Mouse (Mus musculus) activated CD4-positive, CD25-positive, alpha-beta regulatory T cell (primary cell): ENCODE data around the gene Nfatc3. TPM values are rescaled to one million over a fixed set of nuclear protein-coding genes. Genes with fewer than 3 reads are reported as not detected.

Experiments
- polyA plus RNA-seq, 2 experiments: library from polyadenylated mRNA; unstranded; fragments of 100-300 nt; shearing (Covaris generic); gene quantifications; one replicate each; pipeline ENCODE4 v1.2.1; 2017

The Nfatc3 gene
- polyA plus RNA-seq = 100 to 1,000 TPM; 130 to 146 TPM

DNA sequence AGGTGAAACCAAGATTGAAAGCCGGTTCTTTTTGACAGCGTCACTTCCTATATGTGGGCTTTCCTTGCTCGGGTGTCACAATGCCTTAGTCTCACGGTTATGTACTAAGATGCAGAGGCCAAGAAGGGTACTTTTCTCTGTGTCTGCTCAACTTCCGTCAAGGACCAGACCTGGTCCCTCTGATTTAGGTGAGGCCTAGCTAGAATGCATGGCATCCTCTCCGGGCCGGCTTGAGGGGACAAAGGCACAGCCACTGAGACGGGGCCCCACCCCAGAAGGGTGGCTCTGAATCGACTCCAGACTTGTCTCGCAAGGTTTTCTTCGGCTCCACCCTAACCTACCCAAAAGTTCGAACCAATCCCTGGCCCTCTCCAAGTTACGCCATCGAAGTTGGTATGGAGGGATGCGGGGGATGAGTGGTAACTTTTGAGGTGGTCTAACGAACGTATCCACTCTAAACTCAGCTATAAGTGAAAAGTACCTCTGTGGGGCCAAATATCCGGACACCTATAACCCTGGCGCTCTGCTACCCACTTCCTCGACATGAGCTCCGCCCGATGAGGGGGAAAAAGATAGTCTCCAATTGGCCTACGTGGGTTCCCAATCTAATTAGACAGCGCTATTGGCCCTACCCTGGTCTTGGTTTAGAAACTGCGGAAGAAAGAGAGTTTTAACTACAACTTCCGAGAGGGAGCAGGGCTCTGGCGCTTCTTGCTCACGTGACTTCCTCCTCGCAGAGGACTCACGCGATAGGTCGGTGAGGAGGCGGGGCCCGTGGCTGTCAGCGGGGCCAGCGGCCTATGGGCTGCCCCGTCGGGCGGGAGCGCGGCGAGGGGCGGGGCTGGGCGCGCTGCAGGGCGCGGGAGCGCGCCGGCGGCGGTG lies at the start of gene Nfatc3:
Gene Nfatc3 (plus strand): TSS at position 110 of the 882 bp plus-strand sequence.

GRCm38 (mm10) chr8:106011643-106011986 lies 47.0 kb upstream of the Nfatc3 start, which contains the start of gene Ddx28:
Ddx28 (minus strand) TSS chr8:106011882.

DNA sequence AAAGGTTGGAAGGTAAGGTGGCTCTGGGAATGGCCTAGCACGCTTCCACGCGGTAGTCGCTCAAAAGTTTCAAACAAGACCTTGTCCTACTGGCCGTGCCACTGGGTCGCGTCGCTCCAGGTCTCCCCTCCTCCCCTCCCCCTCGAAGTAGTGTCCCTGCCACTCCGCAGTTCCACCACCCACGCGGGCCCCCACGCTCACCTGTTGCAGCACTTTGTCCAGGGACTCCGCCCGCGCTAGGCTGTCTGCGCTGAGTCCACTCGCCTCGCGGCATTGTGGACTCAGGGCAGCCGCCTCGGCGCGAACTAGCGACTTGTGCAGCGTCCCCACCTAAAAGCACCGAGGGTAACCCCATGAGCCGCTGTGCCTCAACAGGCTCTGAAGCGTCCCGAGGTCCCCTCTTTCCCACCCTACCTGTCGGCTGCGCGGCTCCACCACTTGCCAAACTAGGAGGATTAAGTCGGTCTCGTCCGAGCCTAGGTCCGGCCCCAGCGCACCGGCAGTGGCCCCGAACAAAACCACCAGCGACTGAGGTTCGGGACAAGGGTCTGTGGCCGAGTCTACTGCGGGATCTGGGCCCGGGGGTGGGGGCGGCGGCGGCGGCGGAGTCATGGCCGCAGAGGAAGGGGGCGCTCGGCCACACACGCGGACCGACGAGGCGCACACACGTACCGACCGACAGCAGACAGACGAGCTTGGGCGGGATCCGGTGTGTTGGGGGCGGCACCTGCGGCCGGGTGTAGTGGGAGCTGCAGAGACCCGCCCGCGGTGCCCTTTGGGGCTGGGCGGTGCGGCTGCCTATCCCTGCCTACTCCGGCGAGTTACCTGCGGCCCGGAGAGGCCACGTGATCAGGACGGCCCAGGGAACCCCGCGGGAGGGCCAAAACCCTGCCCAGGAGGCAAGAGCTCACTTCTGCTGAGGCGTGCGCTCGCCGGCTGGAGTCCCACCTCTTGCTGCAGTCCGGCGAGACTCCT lies 77.8 kb downstream of the Nfatc3 start, which contains the start of gene Esrp2:
Gene Esrp2 (minus strand): TSS at position 819 of the 975 bp plus-strand sequence.

DNA sequence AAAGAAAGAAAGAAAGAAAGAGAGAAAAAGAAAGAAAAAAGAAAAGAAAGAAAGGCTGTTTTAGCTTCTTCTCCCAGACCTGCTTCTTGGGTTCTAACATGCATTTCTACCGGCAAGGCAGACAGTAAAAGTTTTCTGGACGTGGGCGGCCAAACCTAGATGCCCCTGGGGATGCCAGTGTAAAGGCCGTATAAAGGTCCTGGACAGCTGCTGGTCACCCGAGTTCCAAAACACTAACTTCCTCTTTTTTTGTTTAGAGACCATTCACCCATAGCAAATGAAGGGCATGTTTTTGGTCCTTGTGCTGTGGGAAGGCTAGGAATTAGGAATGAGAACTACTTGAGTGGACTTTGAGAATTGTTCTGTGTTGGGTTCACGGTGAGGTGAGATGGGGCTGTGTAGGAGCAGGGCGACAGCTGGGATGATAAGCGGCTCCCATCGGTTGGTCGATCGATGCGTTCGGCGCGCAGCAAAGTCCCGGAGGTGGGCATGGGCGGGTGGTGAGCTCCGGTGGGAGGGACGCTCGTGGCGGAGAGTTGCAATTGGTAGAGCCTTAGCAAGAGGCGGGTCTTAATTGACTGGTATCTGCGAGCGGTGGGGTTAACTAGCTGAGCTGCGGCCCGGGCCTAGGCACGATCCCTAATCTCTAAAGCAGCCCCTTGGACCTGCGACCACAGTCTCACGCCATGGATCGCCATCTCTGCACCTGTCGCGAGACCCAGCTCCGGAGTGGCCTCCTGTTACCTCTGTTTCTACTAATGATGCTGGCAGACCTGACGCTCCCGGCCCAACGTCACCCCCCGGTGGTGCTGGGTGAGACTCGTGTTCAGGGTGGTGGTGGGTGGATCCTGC lies 91.4 kb downstream of the Nfatc3 start, which contains the start of gene Pla2g15:
Gene Pla2g15 (plus strand): TSS at position 599 of the 852 bp plus-strand sequence.

GRCm38 (mm10) chr8:106168356-106169016 lies 109.8 kb downstream of the Nfatc3 start, which contains the start of gene Slc7a6:
Slc7a6 (plus strand) TSS chr8:106168857.

Other genes starting within 250 kb of the Nfatc3 start
- 10 to 100 TPM; 23.7 to 27.1 TPM for gene Ranbp10, start 231.5 kb upstream of the Nfatc3 start, polyA plus RNA-seq
- gene Tsnaxip1, start 231.1 kb upstream of the Nfatc3 start, polyA plus RNA-seq = under 1 TPM in 1 of 2 experiments, not detected in 1; 0.10 TPM
- gene Cenpt, start 205.6 kb upstream of the Nfatc3 start, polyA plus RNA-seq = 10 to 100 TPM; 12.8 to 21.8 TPM
- 10 to 100 TPM; 26.6 to 30.2 TPM for gene Thap11, start 203.7 kb upstream of the Nfatc3 start, polyA plus RNA-seq
- gene Nutf2, start 198.3 kb upstream of the Nfatc3 start, polyA plus RNA-seq = 10 to 100 TPM in 1 of 2 experiments, 1 to 10 TPM in 1; 8.9 to 11.9 TPM
- gene Edc4, start 178.0 kb upstream of the Nfatc3 start, polyA plus RNA-seq = 10 to 100 TPM; 49.6 to 60.5 TPM
- under 1 TPM; 0.47 to 0.92 TPM for gene Nrn1l, start 165.3 kb upstream of the Nfatc3 start, polyA plus RNA-seq
- gene Pskh1, start 158.4 kb upstream of the Nfatc3 start, polyA plus RNA-seq = 10 to 100 TPM; 18.0 to 22.4 TPM
- gene Ctrl, start 125.0 kb upstream of the Nfatc3 start, polyA plus RNA-seq = 1 to 10 TPM; 1.7 to 2.0 TPM
- gene Psmb10, start 120.4 kb upstream of the Nfatc3 start, polyA plus RNA-seq = 100 to 1,000 TPM; 512 to 532 TPM
- gene Lcat, start 115.5 kb upstream of the Nfatc3 start, polyA plus RNA-seq = under 1 TPM in 1 of 2 experiments, not detected in 1; 0.52 TPM
- 10 to 100 TPM; 12.8 to 16.4 TPM for gene Slc12a4, start 92.7 kb upstream of the Nfatc3 start, polyA plus RNA-seq
- gene Dpep3, start 79.4 kb upstream of the Nfatc3 start, polyA plus RNA-seq = not detected
- gene Dus2, start 67.5 kb upstream of the Nfatc3 start, polyA plus RNA-seq = 10 to 100 TPM; 22.9 to 25.6 TPM
- under 1 TPM; 0.16 to 0.33 TPM for gene Dpep2nb, start 52.9 kb upstream of the Nfatc3 start, polyA plus RNA-seq
- gene Ddx28, start 47.0 kb upstream of the Nfatc3 start, polyA plus RNA-seq = 10 to 100 TPM; 16.9 to 18.8 TPM
- 1 to 10 TPM in 1 of 2 experiments, under 1 TPM in 1; 0.47 to 1.6 TPM for gene Esrp2, start 78.1 kb downstream of the Nfatc3 start, polyA plus RNA-seq
- 10 to 100 TPM in 1 of 2 experiments, 1 to 10 TPM in 1; 8.3 to 11.1 TPM for gene Pla2g15, start 91.6 kb downstream of the Nfatc3 start, polyA plus RNA-seq
- 10 to 100 TPM; 24.6 to 40.9 TPM for gene Slc7a6, start 110.0 kb downstream of the Nfatc3 start, polyA plus RNA-seq
- gene Slc7a6os, start 152.1 kb downstream of the Nfatc3 start, polyA plus RNA-seq = 10 to 100 TPM; 56.7 to 59.6 TPM
- 10 to 100 TPM; 31.5 to 34.6 TPM for gene Prmt7, start 152.1 kb downstream of the Nfatc3 start, polyA plus RNA-seq